Mouse (Mus musculus): Measurements from ENCODE around the gene Hoxd12. TPM values are rescaled to one million over a fixed set of nuclear protein-coding genes. Genes with fewer than 3 reads are reported as not detected.

Gene Hoxd12
- polyA plus RNA-seq, 1 experiment: not detected

DNA sequence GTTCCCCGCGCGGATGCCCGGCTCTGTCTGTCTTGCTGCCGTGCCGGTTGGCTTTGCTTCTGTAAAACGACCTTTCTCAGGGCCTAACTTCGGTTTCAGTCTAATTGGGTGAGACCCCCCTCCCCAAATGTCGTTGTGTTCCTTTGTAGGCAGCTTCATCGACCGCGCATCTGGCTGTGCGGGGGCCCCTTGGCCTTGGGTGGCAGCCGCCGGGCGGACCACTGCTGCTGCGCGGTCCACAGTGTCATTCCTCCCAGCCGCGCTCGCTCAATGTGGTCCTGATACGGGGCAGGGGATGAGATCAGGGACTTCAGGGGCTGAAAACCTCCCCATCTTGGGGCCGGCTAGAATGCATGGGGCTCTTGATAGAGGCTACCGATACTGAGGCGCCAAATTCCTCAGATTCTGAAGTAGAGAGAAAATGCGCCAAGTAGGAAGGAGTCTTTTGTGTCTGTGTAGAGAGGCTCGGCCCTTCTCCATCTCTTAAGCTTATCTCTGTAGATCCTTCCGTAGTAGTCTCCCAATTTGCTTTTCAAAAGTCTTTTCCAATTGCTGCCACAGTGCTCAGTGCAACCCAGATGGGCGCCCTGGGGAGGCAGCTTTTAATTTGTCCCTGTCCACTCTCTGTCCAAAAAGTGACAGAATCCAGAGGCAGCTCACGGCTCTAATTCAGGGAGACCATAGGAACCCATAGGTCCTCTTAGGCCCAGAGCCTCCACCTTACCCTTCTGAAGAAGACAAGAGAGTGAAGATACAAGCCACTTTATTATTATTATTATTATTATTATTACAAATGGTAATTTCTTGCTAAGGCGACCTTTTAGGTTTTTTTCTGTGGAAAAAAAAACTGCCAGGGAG is 13.1 kb downstream of the Hoxd12 start:
- Histone ChIP-seq H3K4me3 (ENCODE audit: insufficient read depth, low read depth, low read length) (peak overlapping the region; percentile 46), H3K4me1 (ENCODE audit: control insufficient read depth, insufficient read depth, low read length) (no peaks in the 10 kb centered on the region), H3K27me3 (replicated peaks; ENCODE audit: control insufficient read depth, insufficient read depth, low read length) (peaks cover 5% of the 10 kb centered on the region), H3K36me3 (ENCODE audit: control insufficient read depth, insufficient read depth, low read length) (no peaks in the 10 kb centered on the region), H3K27ac (ENCODE audit: insufficient read depth, low read depth, low read length) (peak overlapping the region; percentile 84)
- TF ChIP-seq POLR2A (IDR thresholded peaks at IDR 0.05; ENCODE audit: low read depth, low read length) (no peak), CTCF (conservative IDR thresholded peaks at IDR 0.05; ENCODE audit: insufficient read depth, insufficient read length, low read depth, low read length) (no peak)
- WGBS: 18% methylated on average over 31 of the region's 31 CpGs
- DNase-seq: peak; percentile 38

DNA sequence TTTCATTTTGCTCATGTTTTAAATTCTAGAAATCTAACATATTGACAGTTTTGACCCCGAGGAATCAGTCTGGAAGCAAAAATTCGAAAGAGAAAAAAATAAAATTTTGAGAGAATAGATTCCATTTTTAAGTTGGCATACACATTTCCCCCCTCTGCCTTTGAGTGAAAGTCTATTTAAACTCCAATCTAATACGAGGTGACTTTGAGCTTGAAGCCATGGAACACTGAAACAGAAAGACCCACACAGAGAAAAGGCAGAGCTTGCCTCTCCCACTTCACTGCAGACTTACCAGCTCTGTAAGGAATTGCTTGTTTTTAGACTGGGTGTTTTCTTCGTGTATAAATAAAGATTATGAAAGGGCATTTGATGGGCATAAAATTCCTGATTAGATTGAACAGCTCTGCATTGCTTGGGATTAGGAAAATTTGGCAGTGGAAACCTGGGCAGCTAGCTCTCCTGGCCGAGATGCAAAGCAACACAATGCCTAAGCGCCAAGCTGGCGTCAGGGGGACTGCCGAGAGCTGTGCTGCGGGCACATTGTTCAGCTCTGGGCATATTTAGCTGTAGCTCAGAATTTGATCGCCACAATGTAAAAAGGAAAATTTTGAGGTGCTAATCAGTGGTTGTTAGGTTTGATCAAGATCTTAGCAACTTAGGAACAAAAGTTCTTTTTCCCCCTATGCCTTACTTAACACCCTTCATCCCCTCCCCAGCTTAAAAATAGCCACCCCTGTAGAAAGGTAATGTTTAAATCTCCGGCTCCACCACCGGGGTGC is 14.2 kb downstream of the Hoxd12 start:
- H3K36me3 ChIP-seq (ENCODE audit: control insufficient read depth, insufficient read depth, low read length): no peaks in the 10 kb centered on the region
- WGBS: 33% methylated on average over 12 of the region's 12 CpGs
- TF ChIP-seq CTCF (conservative IDR thresholded peaks at IDR 0.05; ENCODE audit: insufficient read depth, insufficient read length, low read depth, low read length): no peak
- TF ChIP-seq POLR2A (IDR thresholded peaks at IDR 0.05; ENCODE audit: low read depth, low read length): no peak
- peaks cover 2% of the 10 kb centered on the region; the same call in 1 of the 2 replicates for H3K27me3 ChIP-seq (replicated peaks; ENCODE audit: control insufficient read depth, insufficient read depth, low read length)
- H3K4me3 ChIP-seq (ENCODE audit: insufficient read depth, low read depth, low read length): peak overlapping the region; percentile 30; the same call in 1 of the 2 replicates
- DNase-seq: peak; percentile 40
- H3K4me1 ChIP-seq (ENCODE audit: control insufficient read depth, insufficient read depth, low read length): no peaks in the 10 kb centered on the region
- H3K27ac ChIP-seq (ENCODE audit: insufficient read depth, low read depth, low read length): peak overlapping the region; percentile 93

- Histone ChIP-seq H3K4me1 (ENCODE audit: control insufficient read depth, insufficient read depth, low read length) (no peaks in the 10 kb centered on the region), H3K27ac (ENCODE audit: insufficient read depth, low read depth, low read length) (peak overlapping the region; percentile 93), H3K36me3 (ENCODE audit: control insufficient read depth, insufficient read depth, low read length) (no peaks in the 10 kb centered on the region), H3K27me3 (replicated peaks; ENCODE audit: control insufficient read depth, insufficient read depth, low read length) (peaks cover 2% of the 10 kb centered on the region; the same call in 1 of the 2 replicates), H3K4me3 (ENCODE audit: insufficient read depth, low read depth, low read length) (peak overlapping the region; percentile 32)
- 22% methylated on average over 24 of the region's 24 CpGs for WGBS
- no peak for TF ChIP-seq CTCF (conservative IDR thresholded peaks at IDR 0.05; ENCODE audit: insufficient read depth, insufficient read length, low read depth, low read length)
- no peak for TF ChIP-seq POLR2A (IDR thresholded peaks at IDR 0.05; ENCODE audit: low read depth, low read length)
- peak; percentile 62 for DNase-seq
Observed at GRCm38 (mm10) chr2:74689574-74690337, 14.9 kb downstream of the Hoxd12 start.

DNA sequence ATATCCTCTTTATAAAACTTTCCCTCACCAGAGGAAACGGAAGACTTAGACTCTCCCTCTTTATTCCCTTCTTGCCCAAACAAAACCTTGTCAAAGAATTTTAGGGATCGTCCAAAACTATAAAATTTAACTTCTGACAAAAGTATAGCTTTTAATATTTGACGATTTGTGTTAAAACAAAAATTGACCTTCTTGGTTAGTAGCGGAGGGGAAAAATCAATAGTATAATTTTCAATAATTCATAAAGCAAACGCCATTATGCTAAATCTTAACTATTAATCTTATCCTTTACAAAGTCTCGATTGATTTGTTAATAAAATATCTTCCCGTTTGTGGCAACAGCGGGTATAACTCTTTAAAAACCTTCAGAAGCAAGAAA is 15.5 kb downstream of the Hoxd12 start:
- Histone ChIP-seq H3K27me3 (replicated peaks; ENCODE audit: control insufficient read depth, insufficient read depth, low read length) (peaks cover 2% of the 10 kb centered on the region; the same call in 1 of the 2 replicates), H3K4me3 (ENCODE audit: insufficient read depth, low read depth, low read length) (no peak overlapping the region), H3K4me1 (ENCODE audit: control insufficient read depth, insufficient read depth, low read length) (no peaks in the 10 kb centered on the region), H3K27ac (ENCODE audit: insufficient read depth, low read depth, low read length) (peak overlapping the region; percentile 93), H3K36me3 (ENCODE audit: control insufficient read depth, insufficient read depth, low read length) (no peaks in the 10 kb centered on the region)
- WGBS: 36% methylated on average over 8 of the region's 8 CpGs
- DNase-seq: no peak
- TF ChIP-seq CTCF (conservative IDR thresholded peaks at IDR 0.05; ENCODE audit: insufficient read depth, insufficient read length, low read depth, low read length) (no peak), POLR2A (IDR thresholded peaks at IDR 0.05; ENCODE audit: low read depth, low read length) (no peak)

DNA sequence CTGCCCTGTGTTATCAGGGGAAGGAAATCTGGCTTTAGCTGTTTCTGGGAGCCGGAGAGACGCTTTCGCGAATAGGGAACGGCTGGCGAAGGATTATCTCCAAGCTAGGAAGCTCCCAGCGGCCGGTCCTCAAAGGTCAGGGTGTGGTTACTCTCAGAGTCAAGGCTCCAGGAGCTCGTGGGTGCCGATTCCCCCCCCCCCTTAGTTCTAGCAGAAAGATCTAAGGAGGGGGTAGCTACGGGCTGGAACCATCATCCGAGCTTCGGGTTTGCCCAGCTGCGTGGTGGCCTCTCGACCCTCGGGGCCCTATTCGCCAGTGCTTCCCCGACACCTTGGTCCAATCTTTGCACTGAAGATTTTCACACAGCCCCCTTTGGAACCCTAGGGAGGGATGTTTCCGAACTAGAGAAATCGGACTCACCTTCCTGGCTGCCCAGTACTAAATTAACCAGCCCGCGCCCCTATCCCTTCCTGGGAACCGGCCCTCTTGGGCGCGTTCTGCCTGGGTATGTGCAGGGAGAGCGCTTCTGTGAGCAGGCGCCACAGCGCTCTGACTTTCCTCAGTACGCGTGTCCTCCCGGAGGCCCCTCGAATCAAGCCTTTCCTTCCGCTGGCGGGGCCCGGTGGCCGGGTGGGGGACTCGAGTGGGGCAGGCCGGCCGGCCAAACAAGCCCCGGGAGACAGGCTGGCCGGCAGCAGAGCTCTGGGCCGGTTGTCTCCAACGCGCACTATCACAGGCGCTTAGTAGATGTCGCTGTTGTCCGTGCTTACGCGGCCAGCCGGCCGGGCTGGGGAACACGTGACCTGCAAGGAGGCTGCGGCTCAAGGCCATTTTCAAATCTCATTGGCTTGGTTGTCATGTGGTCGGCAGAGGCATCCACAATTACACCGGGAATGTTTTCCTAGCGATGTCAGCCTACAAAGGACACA is 16.5 kb downstream of the Hoxd12 start, which contains the start of gene Hoxd10:
Gene Hoxd10 (plus strand): TSS at position 903 of the 930 bp plus-strand sequence.
- peak; percentile 91 for TF ChIP-seq POLR2A (IDR thresholded peaks at IDR 0.05; ENCODE audit: low read depth, low read length)
- no peak; the same call in 1 of the 2 replicates for TF ChIP-seq CTCF (conservative IDR thresholded peaks at IDR 0.05; ENCODE audit: insufficient read depth, insufficient read length, low read depth, low read length)
- peaks cover 2% of the 10 kb centered on the region; the same call in 1 of the 2 replicates for H3K27me3 ChIP-seq (replicated peaks; ENCODE audit: control insufficient read depth, insufficient read depth, low read length)
- no peaks in the 10 kb centered on the region for H3K36me3 ChIP-seq (ENCODE audit: control insufficient read depth, insufficient read depth, low read length)
- no peaks in the 10 kb centered on the region for H3K4me1 ChIP-seq (ENCODE audit: control insufficient read depth, insufficient read depth, low read length)
- peak within 1 kb of the TSS; percentile 57 for H3K4me3 ChIP-seq (ENCODE audit: insufficient read depth, low read depth, low read length)
- H3K27ac ChIP-seq (ENCODE audit: insufficient read depth, low read depth, low read length): peak within 1 kb of the TSS; percentile 93
- DNase-seq: peak; percentile 95
- 5% methylated on average over 56 of the region's 56 CpGs for WGBS
